In the genomic region with DNA sequence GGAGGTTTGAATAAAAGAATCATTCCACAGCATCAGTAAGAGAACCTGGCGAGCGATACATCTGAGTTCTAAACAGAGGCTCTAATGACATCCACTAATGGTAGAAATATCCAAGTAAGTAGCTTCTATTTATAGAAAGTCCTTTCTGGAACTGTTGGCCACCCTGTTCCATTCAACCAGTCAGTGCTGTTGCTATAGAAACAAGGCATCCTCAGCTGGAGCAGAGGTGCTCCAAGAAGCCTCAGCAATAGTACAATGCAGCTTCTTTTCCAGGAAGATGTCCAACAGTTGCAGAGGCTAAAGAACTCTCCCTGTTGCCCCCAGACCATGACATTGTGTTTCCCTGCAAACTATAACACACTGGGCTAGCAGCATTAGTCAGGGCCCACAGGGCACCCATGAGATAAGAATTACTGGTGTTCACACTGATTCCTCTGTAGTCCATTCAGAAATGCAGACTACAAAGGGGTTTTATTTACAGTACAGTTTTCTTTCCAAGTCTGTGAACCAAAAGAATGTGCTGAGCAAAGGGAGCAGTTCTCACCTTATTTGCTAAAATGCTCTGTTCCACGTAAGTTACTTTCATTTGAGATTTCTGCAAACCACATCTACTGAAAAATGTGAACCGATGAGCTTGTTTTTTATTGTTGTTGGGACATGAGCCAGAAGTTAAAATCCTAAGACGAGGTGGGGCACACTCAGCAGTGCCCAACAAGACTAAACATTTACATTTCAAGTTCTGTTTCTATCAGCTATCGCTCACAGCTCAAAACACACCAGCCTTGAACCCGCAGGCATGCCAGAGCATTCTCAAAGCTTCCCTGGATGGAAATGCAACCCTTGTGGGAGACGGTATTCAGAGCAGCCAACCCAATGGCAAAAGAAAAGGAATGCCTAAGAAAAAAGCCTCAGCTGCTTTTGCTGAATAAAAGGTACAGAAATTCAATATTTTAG, we compare ENCODE assay signal across 10 mouse cellular contexts. TPM values are rescaled to one million over a fixed set of nuclear protein-coding genes. Genes with fewer than 3 reads are reported as not detected.
DNase-seq lines count a peak whose midpoint lies in the region; ATAC-seq lines count a peak whose summit lies in the region.
"Had no signal": no experiment of that assay in that cellular context is flagged by ENCODE, and none has a peak within 500 bp of the region (broad histone marks: within the 10 kb centered on the region; RNA-seq: fewer than 3 reads in every experiment).

No protein-coding gene starts in this region.

- H3K9me3 ChIP-seq in forebrain, embryonic 13.5 days (replicated peaks) = no peaks in the 10 kb centered on the region
- H3K9me3 ChIP-seq in forebrain, embryonic 11.5 days (ENCODE audit: control insufficient read depth, low read length) = no peaks in the 10 kb centered on the region

- H3K4me1 ChIP-seq in forebrain, embryonic 13.5 days = peaks cover 18% of the 10 kb centered on the region
- 0 out of 2 replicates have a peak, but pooled peaks cover 2% of the 10 kb centered on the region for H3K4me1 ChIP-seq in forebrain, embryonic 11.5 days (replicated peaks; ENCODE audit: control insufficient read depth, insufficient read depth, low read length)

- no peak for DNase-seq in forebrain, embryonic 11.5 days (ENCODE audit: low spot score)
- peak; percentile 28 for DNase-seq in left cerebral cortex, adult 11 months (ENCODE audit: low spot score)
- DNase-seq in left cerebral cortex, adult 18-20 months (ENCODE audit: low spot score in 2 of 2) = no peak
- peak; percentile 28 for DNase-seq in brain, embryonic 18.5 days (ENCODE audit: low read depth, low spot score)
- peak; percentile 47 for DNase-seq in lung, postnatal 10 days
- DNase-seq in thymus, postnatal 36 days = no peak
- DNase-seq in urinary bladder, adult 18-20 months (ENCODE audit: low spot score in 2 of 2) = no peak
- DNase-seq: adrenal gland, adult 2 months; kidney, postnatal 14 days had no signal

- H3K4me3 ChIP-seq in forebrain, embryonic 13.5 days = no peak overlapping the region
- no peak overlapping the region for H3K4me3 ChIP-seq in forebrain, embryonic 11.5 days (ENCODE audit: low read depth, low read length)

- no peak for ATAC-seq in forebrain, embryonic 13.5 days
- ATAC-seq in forebrain, embryonic 11.5 days (replicated peaks; ENCODE audit: low FRiP score) = no peak

- peaks cover 16% of the 10 kb centered on the region; the same call in 1 of the 2 replicates for H3K36me3 ChIP-seq in forebrain, embryonic 13.5 days (ENCODE audit: poor library complexity, severe bottlenecking)
- no peaks in the 10 kb centered on the region for H3K36me3 ChIP-seq in forebrain, embryonic 11.5 days (ENCODE audit: control insufficient read depth, insufficient read depth, low read length)

- 65% methylated on average over 8 of the region's 8 CpGs for WGBS in forebrain, embryonic 13.5 days
- WGBS in forebrain, embryonic 11.5 days = 80% methylated on average over 8 of the region's 8 CpGs

- peak overlapping the region; percentile 52 for H3K27ac ChIP-seq in forebrain, embryonic 13.5 days
- no peak overlapping the region for H3K27ac ChIP-seq in forebrain, embryonic 11.5 days (ENCODE audit: low read depth, low read length)

- no peak overlapping the region for H3K4me2 ChIP-seq in forebrain, embryonic 13.5 days
- no peak overlapping the region for H3K4me2 ChIP-seq in forebrain, embryonic 11.5 days (ENCODE audit: low read depth, low read length, severe bottlenecking)

- H3K9ac ChIP-seq in forebrain, embryonic 13.5 days = 0 out of 2 replicates have a peak overlapping the region, but pooled peaks have one; percentile 5
- H3K9ac ChIP-seq in forebrain, embryonic 11.5 days (ENCODE audit: low read length) = no peak overlapping the region

- H3K27me3 ChIP-seq in forebrain, embryonic 13.5 days = no peaks in the 10 kb centered on the region
- H3K27me3 ChIP-seq in forebrain, embryonic 11.5 days (ENCODE audit: control insufficient read depth, insufficient read depth, low read length) = no peaks in the 10 kb centered on the region

RNA-seq across cellular contexts. Expression of a gene that starts 31.1 kb away (rescaled TPM):
- 55.6 and 59.8 TPM in 2 replicates for polyA plus RNA-seq in forebrain, embryonic 13.5 days (2015; fragmentation: Nextera tagmentation; extraction: Ambion mirVana)
- 41.5 and 43.6 TPM in 2 replicates for polyA plus RNA-seq in forebrain, embryonic 11.5 days (2014; fragmentation: Nextera tagmentation; extraction: Ambion mirVana)
- total RNA-seq in left cerebral cortex, adult 18-20 months (2021) = 10 to 100 TPM; 84.5 to 85.1 TPM

RNA-seq across cellular contexts. Expression of a gene that starts 31.1 kb away (rescaled TPM):
- 20.8 and 25.5 TPM in 2 replicates for polyA plus RNA-seq in forebrain, embryonic 13.5 days (2015; fragmentation: Nextera tagmentation; extraction: Ambion mirVana)
- polyA plus RNA-seq in forebrain, embryonic 11.5 days (2014; fragmentation: Nextera tagmentation; extraction: Ambion mirVana) = 34.6 and 35.1 TPM in 2 replicates
- 10 to 100 TPM; 16.8 to 17.4 TPM for total RNA-seq in left cerebral cortex, adult 18-20 months (2021)

Comparison
In these comparisons a context has a peak if more than half of its experiments do, and no peak if none do; other contexts are left out.
1. DNase-seq: peak in left cerebral cortex, adult 11 months (single experiment), brain, embryonic 18.5 days (single experiment) and lung, postnatal 10 days (single experiment); none in forebrain, embryonic 11.5 days (single experiment), left cerebral cortex, adult 18-20 months (0 of 2), thymus, postnatal 36 days (0 of 2) and urinary bladder, adult 18-20 months (0 of 2).